Mouse (Mus musculus) cerebellum, adult 2 months (tissue): ENCODE results near the gene Cfi.

Experiments used
- CTCF ChIP-seq: fragments of 200-500 bp; IDR thresholded peaks from 2 replicates; pipeline ENCODE4 v1.5.1; 2011; ENCODE audit warnings: low read depth, mild to moderate bottlenecking, control low read depth, low read length, moderate library complexity, borderline replicate concordance; ENCODE audit not compliant: insufficient read depth
- POLR2A ChIP-seq: fragments of 200-500 bp; IDR thresholded peaks from 2 replicates; pipeline ENCODE4 v1.6.1; 2011; ENCODE audit warnings: low read length, control low read depth, borderline replicate concordance; ENCODE audit not compliant: insufficient read depth

DNA sequence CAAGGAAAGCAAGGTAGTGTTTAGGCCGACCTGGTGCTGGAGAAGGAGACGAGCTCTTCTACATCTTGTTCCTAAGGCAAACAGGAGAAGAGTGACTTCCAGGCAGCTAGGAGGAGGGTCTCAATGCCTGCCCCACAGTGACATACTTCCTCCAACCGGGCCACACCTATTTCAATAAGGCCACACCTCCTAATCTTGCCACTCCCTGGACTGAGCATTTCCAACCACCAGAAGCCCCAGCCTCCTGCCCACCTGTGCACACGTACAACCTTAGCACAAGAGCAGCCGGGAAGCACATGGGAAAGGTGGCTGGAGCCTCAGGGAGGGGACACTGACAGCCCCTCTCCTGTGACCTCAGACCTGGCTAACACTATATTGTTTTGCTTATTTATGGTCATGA is 56.3 kb downstream of the Cfi start:
- TF ChIP-seq CTCF (no peak), POLR2A (no peak)
